Mouse (Mus musculus) E14TG2a.4 (cell line): ENCODE data around the gene Triap1.
"Not testable (repeated sequence)": the region's sequence is repeated elsewhere in the genome, so short reads cannot be mapped to it uniquely, and the experiment has no call there.

Experiments used
- CTCF ChIP-seq: conservative IDR thresholded peaks from 2 replicates; pipeline ENCODE4 v1.5.1; 2014; ENCODE audit warnings: low read length
- NANOG ChIP-seq: IDR thresholded peaks from 2 replicates; pipeline ENCODE4 v1.6.1; 2014; ENCODE audit warnings: borderline replicate concordance, low read length, mixed read lengths
- POU5F1 ChIP-seq: IDR thresholded peaks from 2 replicates; pipeline ENCODE4 v1.6.1; 2014; ENCODE audit warnings: low read length, borderline replicate concordance

DNA sequence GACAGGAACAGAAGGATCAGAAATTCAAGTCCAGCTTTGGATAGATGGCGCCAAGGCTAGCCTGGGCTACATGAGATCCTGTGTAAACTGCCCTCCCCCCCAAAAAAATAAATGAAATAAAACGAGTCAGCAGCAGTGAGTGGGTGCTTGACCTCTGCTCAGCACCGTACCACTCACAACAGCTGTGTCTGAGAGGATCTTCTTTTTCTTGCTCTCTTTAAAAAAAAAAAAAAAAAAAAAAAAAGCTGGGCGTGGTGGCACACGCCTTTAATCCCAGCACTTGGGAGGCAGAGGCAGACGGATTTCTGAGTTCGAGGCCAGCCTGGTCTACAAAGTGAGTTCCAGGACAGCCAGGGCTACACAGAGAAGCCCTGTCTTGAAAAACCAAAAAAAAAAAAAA, 38.8 kb upstream of the Triap1 start:
- not testable (repeated sequence) for TF ChIP-seq CTCF, POU5F1, NANOG
